Mouse (Mus musculus) embryonic facial prominence, embryonic 15.5 days (tissue): ENCODE results near the gene Shank2. TPM values are rescaled to one million over a fixed set of nuclear protein-coding genes. Genes with fewer than 3 reads are reported as not detected.
A peak's percentile ranks its signal among the peaks of the same experiment; 100 is the strongest.

Source experiments
- ATAC-seq: fragments of 200-750 bp; cut with Nextera tagmentation; 2 replicates; pipeline ENCODE4 v1.8.0; 2017; ENCODE audit warnings: low read depth, moderate TSS enrichment; ENCODE audit not compliant: insufficient number of reproducible peaks, low FRiP score, low TSS enrichment
- H3K27ac ChIP-seq: fragments of 300-500 bp; sonication (generic); replicated peaks from 2 replicates; pipeline ENCODE4 v1.5.1; 2015; ENCODE audit warnings: mild to moderate bottlenecking, inconsistent platforms
- H3K27me3 ChIP-seq: fragments of 300-500 bp; sonication (generic); 2 replicates; pipeline ENCODE4 v1.6.1; 2015; ENCODE audit warnings: inconsistent platforms
- H3K36me3 ChIP-seq: fragments of 300-500 bp; sonication (generic); 2 replicates; pipeline ENCODE4 v1.6.1; 2015; ENCODE audit warnings: mild to moderate bottlenecking, inconsistent platforms
- H3K4me1 ChIP-seq: fragments of 300-500 bp; sonication (generic); 2 replicates; pipeline ENCODE4 v1.6.1; 2015; ENCODE audit warnings: inconsistent platforms
- H3K4me2 ChIP-seq: fragments of 300-500 bp; sonication (generic); replicated peaks from 2 replicates; pipeline ENCODE4 v1.6.1; 2015; ENCODE audit warnings: mild to moderate bottlenecking, inconsistent platforms
- H3K4me3 ChIP-seq: fragments of 300-500 bp; sonication (generic); replicated peaks from 2 replicates; pipeline ENCODE4 v1.5.1; 2015; ENCODE audit warnings: mild to moderate bottlenecking, inconsistent platforms
- H3K9ac ChIP-seq: fragments of 300-500 bp; sonication (generic); 2 replicates; pipeline ENCODE4 v1.6.1; 2015; ENCODE audit warnings: inconsistent platforms
- H3K9me3 ChIP-seq: fragments of 300-500 bp; sonication (generic); replicated peaks from 2 replicates; pipeline ENCODE4 v1.6.1; 2016; ENCODE audit warnings: inconsistent platforms
- WGBS: fragments of 180-500 bp; shearing (Covaris S2); methylation state at CpG from one replicate; pipeline ENCODE4 v1.1.7; 2015; 5-methylcytosine and 5-hydroxymethylcytosine counted together
- polyA plus RNA-seq: library from polyadenylated mRNA; unstranded; fragments of >200 nt; fragmentation: Nextera tagmentation; extraction: Ambion mirVana; gene quantifications from 2 replicates; pipeline ENCODE4 v1.2.1, GENCODE M21; 2015

The Shank2 gene
- polyA plus RNA-seq, 1 experiment from 2014 or later = 1.1 TPM

GRCm38 (mm10) chr7:144307853-144308409, 306.2 kb downstream of the Shank2 start:
- Histone ChIP-seq H3K36me3 (no peaks in the 10 kb centered on the region), H3K9ac (no peak overlapping the region), H3K9me3 (no peaks in the 10 kb centered on the region), H3K4me3 (no peak overlapping the region), H3K27ac (no peak overlapping the region), H3K4me2 (no peak overlapping the region), H3K4me1 (no peaks in the 10 kb centered on the region), H3K27me3 (no peaks in the 10 kb centered on the region)
- WGBS = 66% methylated on average over 10 of the region's 10 CpGs
- ATAC-seq = no peak

GRCm38 (mm10) chr7:144314438-144315105, 312.8 kb downstream of the Shank2 start:
- no peak for ATAC-seq
- 72% methylated on average over 11 of the region's 11 CpGs for WGBS
- H3K4me1 ChIP-seq = no peaks in the 10 kb centered on the region
- no peak overlapping the region for H3K27ac ChIP-seq
- H3K27me3 ChIP-seq = no peaks in the 10 kb centered on the region
- H3K36me3 ChIP-seq = no peaks in the 10 kb centered on the region
- H3K9ac ChIP-seq = no peak overlapping the region
- H3K4me3 ChIP-seq = no peak overlapping the region
- no peaks in the 10 kb centered on the region for H3K9me3 ChIP-seq
- H3K4me2 ChIP-seq = no peak overlapping the region

- H3K36me3 ChIP-seq = no peaks in the 10 kb centered on the region
- H3K4me1 ChIP-seq = no peaks in the 10 kb centered on the region
- ATAC-seq = no peak
- H3K9ac ChIP-seq = no peak overlapping the region
- 83% methylated on average over 6 of the region's 6 CpGs for WGBS
- no peaks in the 10 kb centered on the region for H3K27me3 ChIP-seq
- no peak overlapping the region for H3K27ac ChIP-seq
- H3K4me3 ChIP-seq = no peak overlapping the region
- H3K9me3 ChIP-seq = no peaks in the 10 kb centered on the region
- H3K4me2 ChIP-seq = no peak overlapping the region
Observed at GRCm38 (mm10) chr7:144316224-144316623, 314.5 kb downstream of the Shank2 start.

- 35% methylated on average over 10 of the region's 10 CpGs for whole genome bisulfite sequencing
- Histone ChIP-seq H3K4me2 (no peak overlapping the region), H3K9ac (no peak overlapping the region), H3K4me3 (no peak overlapping the region), H3K27me3 (no peaks in the 10 kb centered on the region), H3K36me3 (no peaks in the 10 kb centered on the region), H3K27ac (no peak overlapping the region), H3K4me1 (no peaks in the 10 kb centered on the region), H3K9me3 (no peaks in the 10 kb centered on the region)
- no peak for ATAC-seq
Observed at GRCm38 (mm10) chr7:144316797-144317196, 315.1 kb downstream of the Shank2 start.

GRCm38 (mm10) chr7:144324077-144324476, 322.3 kb downstream of the Shank2 start:
- no peak for ATAC-seq
- 95% methylated on average over 2 of the region's 2 CpGs for WGBS
- no peak overlapping the region for H3K4me3 ChIP-seq
- no peak overlapping the region for H3K27ac ChIP-seq
- no peak overlapping the region for H3K9ac ChIP-seq
- no peaks in the 10 kb centered on the region for H3K36me3 ChIP-seq
- no peak overlapping the region for H3K4me2 ChIP-seq
- H3K9me3 ChIP-seq = no peaks in the 10 kb centered on the region
- no peaks in the 10 kb centered on the region for H3K4me1 ChIP-seq
- H3K27me3 ChIP-seq = no peaks in the 10 kb centered on the region

- ATAC-seq = no peak
- Histone ChIP-seq H3K4me1 (no peaks in the 10 kb centered on the region), H3K27ac (no peak overlapping the region), H3K9me3 (no peaks in the 10 kb centered on the region), H3K36me3 (no peaks in the 10 kb centered on the region), H3K4me3 (no peak overlapping the region), H3K4me2 (no peak overlapping the region), H3K27me3 (no peaks in the 10 kb centered on the region), H3K9ac (no peak overlapping the region)
- WGBS = 84% methylated on average over 6 of the region's 6 CpGs
Observed at GRCm38 (mm10) chr7:144324861-144325260, 323.1 kb downstream of the Shank2 start.

GRCm38 (mm10) chr7:144325603-144326002, 323.9 kb downstream of the Shank2 start:
- H3K9me3 ChIP-seq = no peaks in the 10 kb centered on the region
- H3K27ac ChIP-seq = no peak overlapping the region
- no peak overlapping the region for H3K4me3 ChIP-seq
- H3K27me3 ChIP-seq = no peaks in the 10 kb centered on the region
- no peaks in the 10 kb centered on the region for H3K36me3 ChIP-seq
- ATAC-seq = no peak
- H3K4me1 ChIP-seq = no peaks in the 10 kb centered on the region
- H3K9ac ChIP-seq = no peak overlapping the region
- WGBS = 88% methylated on average over 10 of the region's 10 CpGs
- H3K4me2 ChIP-seq = no peak overlapping the region

GRCm38 (mm10) chr7:144329403-144329890, 327.7 kb downstream of the Shank2 start:
- H3K4me2 ChIP-seq = no peak overlapping the region
- ATAC-seq = no peak
- 76% methylated on average over 2 of the region's 2 CpGs for WGBS

GRCm38 (mm10) chr7:144336626-144337025, 334.9 kb downstream of the Shank2 start:
- no peaks in the 10 kb centered on the region for H3K9me3 ChIP-seq
- H3K36me3 ChIP-seq = no peaks in the 10 kb centered on the region
- H3K27ac ChIP-seq = no peak overlapping the region
- peak; percentile 53; the same call in 1 of the 2 replicates for ATAC-seq
- H3K4me2 ChIP-seq = no peak overlapping the region
- no peaks in the 10 kb centered on the region for H3K4me1 ChIP-seq
- H3K27me3 ChIP-seq = no peaks in the 10 kb centered on the region
- no peak overlapping the region for H3K4me3 ChIP-seq
- no peak overlapping the region for H3K9ac ChIP-seq

More at GRCm38 (mm10) chr7:144329403-144329890, 327.7 kb downstream of the Shank2 start:
- Histone ChIP-seq H3K27ac (no peak overlapping the region), H3K9me3 (no peaks in the 10 kb centered on the region), H3K36me3 (no peaks in the 10 kb centered on the region), H3K9ac (no peak overlapping the region), H3K4me1 (no peaks in the 10 kb centered on the region), H3K27me3 (no peaks in the 10 kb centered on the region), H3K4me3 (no peak overlapping the region)

GRCm38 (mm10) chr7:144338694-144339093, 337.0 kb downstream of the Shank2 start:
- no peaks in the 10 kb centered on the region for H3K27me3 ChIP-seq
- no peak for ATAC-seq
- H3K9me3 ChIP-seq = no peaks in the 10 kb centered on the region
- no peak overlapping the region for H3K4me3 ChIP-seq
- H3K27ac ChIP-seq = no peak overlapping the region
- WGBS = 84% methylated on average over 5 of the region's 5 CpGs
- no peak overlapping the region for H3K4me2 ChIP-seq
- H3K9ac ChIP-seq = no peak overlapping the region
- no peaks in the 10 kb centered on the region for H3K36me3 ChIP-seq
- H3K4me1 ChIP-seq = no peaks in the 10 kb centered on the region

GRCm38 (mm10) chr7:144340376-144340775, 338.6 kb downstream of the Shank2 start:
- no peak overlapping the region for H3K27ac ChIP-seq
- 84% methylated on average over 6 of the region's 6 CpGs for WGBS

GRCm38 (mm10) chr7:144366133-144366532, 364.4 kb downstream of the Shank2 start:
- H3K4me1 ChIP-seq = no peaks in the 10 kb centered on the region
- no peak overlapping the region for H3K4me2 ChIP-seq
- H3K27me3 ChIP-seq = no peaks in the 10 kb centered on the region
- H3K36me3 ChIP-seq = no peaks in the 10 kb centered on the region
- no peak for ATAC-seq
- 69% methylated on average over 2 of the region's 2 CpGs for WGBS
- H3K27ac ChIP-seq = no peak overlapping the region
- no peaks in the 10 kb centered on the region for H3K9me3 ChIP-seq
- H3K9ac ChIP-seq = no peak overlapping the region
- no peak overlapping the region for H3K4me3 ChIP-seq

More at GRCm38 (mm10) chr7:144340376-144340775, 338.6 kb downstream of the Shank2 start:
- Histone ChIP-seq H3K4me3 (no peak overlapping the region), H3K9ac (no peak overlapping the region), H3K36me3 (no peaks in the 10 kb centered on the region), H3K4me1 (no peaks in the 10 kb centered on the region), H3K27me3 (no peaks in the 10 kb centered on the region), H3K9me3 (no peaks in the 10 kb centered on the region), H3K4me2 (no peak overlapping the region)
- ATAC-seq = no peak
